Mouse (Mus musculus) heart, postnatal 0 days (tissue): Measurements from ENCODE around the gene Podn.

Experiments used
- CTCF ChIP-seq: IDR thresholded peaks from 2 replicates; pipeline ENCODE4 v1.5.1; 2016; ENCODE audit warnings: antibody characterized with exemption, control low read depth, low read depth
- EP300 ChIP-seq: IDR thresholded peaks from 2 replicates; pipeline ENCODE4 v1.6.1; 2016; ENCODE audit warnings: antibody characterized with exemption, low read depth

GRCm38 (mm10) chr4:108092741-108093397 lies 3.4 kb downstream of the Podn start:
- TF ChIP-seq CTCF (no peak), EP300 (no peak)
